Mouse (Mus musculus): ENCODE measurements around the gene Olfr1160. TPM values are rescaled to one million over a fixed set of nuclear protein-coding genes. Genes with fewer than 3 reads are reported as not detected.

The Olfr1160 gene
- polyA plus RNA-seq, 1 experiment from 2014 or later, result not detected

DNA sequence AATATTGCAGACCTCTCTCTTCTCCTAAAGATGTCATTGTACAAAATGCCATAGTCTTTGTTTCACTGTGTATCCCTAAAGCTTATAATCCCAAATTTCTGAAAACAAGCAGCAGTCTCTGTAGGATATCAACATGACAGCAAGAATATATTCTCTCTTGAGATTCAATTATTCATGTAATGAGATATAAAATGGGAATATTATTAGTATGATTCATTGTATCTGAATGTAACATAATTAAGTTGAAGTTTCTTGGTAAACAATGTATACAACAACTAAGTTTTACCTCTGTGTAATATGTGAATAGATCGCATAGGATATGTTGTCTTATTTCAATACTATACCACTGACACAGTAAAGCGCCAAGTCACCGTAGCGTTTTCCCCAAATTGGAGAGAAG, 39.9 kb downstream of the Olfr1160 start, which contains the start of gene Olfr1157:
Gene Olfr1157 (minus strand): TSS at position 101 of the 400 bp plus-strand sequence.
- Histone ChIP-seq H3K27me3 (replicated peaks; ENCODE audit: insufficient read depth, low read length) (no peaks in the 10 kb centered on the region), H3K9ac (replicated peaks; ENCODE audit: low read depth) (no peak within 1 kb of the TSS), H3K27ac (ENCODE audit: low read length) (no peak within 1 kb of the TSS), H3K4me1 (ENCODE audit: insufficient read depth, low read depth, low read length) (no peaks in the 10 kb centered on the region), H3K9me3 (ENCODE audit: low read length) (no peaks in the 10 kb centered on the region), H3K4me2 (replicated peaks; ENCODE audit: low read depth, low read length) (no peak within 1 kb of the TSS), H3K36me3 (ENCODE audit: insufficient read depth, low read length) (no peaks in the 10 kb centered on the region), H3K4me3 (ENCODE audit: low read depth, low read length) (no peak within 1 kb of the TSS)
- TF ChIP-seq EP300 (IDR thresholded peaks at IDR 0.05), result no peak
- no peak for TF ChIP-seq CTCF (IDR thresholded peaks at IDR 0.05)
- DNase-seq (ENCODE audit: low spot score) (no peak), ATAC-seq (no peak)
- WGBS, result 94% methylated on average over 4 of the region's 4 CpGs

DNA sequence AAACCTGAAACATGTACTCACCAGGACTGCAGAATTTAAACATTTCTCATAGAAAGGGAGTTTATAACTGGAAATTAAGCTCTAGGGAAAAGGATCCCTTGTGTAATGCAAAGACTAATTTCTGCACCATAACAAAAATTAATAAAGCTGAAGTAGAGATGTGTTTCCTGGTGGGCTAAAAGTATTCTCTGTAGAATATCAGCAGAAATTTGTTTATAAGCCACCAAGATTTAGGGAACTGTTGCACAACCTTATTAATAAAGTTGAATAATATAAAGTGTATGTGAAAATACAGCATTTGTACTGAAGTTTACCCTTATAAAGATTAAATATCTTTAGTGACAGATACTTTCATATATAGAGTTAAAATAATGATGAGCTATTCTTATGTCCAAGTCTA, 55.1 kb downstream of the Olfr1160 start, which contains the start of gene Olfr1156:
Gene Olfr1156 (minus strand): TSS at position 101 of the 400 bp plus-strand sequence.
- TF ChIP-seq CTCF (IDR thresholded peaks at IDR 0.05), result no peak
- TF ChIP-seq EP300 (IDR thresholded peaks at IDR 0.05), result no peak
- ATAC-seq, result no peak
- Histone ChIP-seq H3K27ac (ENCODE audit: low read length) (no peak within 1 kb of the TSS), H3K9me3 (ENCODE audit: low read length) (no peaks in the 10 kb centered on the region), H3K9ac (replicated peaks; ENCODE audit: low read depth) (no peak within 1 kb of the TSS), H3K4me2 (replicated peaks; ENCODE audit: low read depth, low read length) (no peak within 1 kb of the TSS), H3K27me3 (replicated peaks; ENCODE audit: insufficient read depth, low read length) (no peaks in the 10 kb centered on the region), H3K4me3 (ENCODE audit: low read depth, low read length) (no peak within 1 kb of the TSS), H3K4me1 (ENCODE audit: insufficient read depth, low read depth, low read length) (no peaks in the 10 kb centered on the region), H3K36me3 (ENCODE audit: insufficient read depth, low read length) (no peaks in the 10 kb centered on the region)
- no peak for DNase-seq (ENCODE audit: low spot score)

Other genes starting within 250 kb of the Olfr1160 start
- not detected in 2 replicates for gene Olfr152, start 228.8 kb downstream of the Olfr1160 start, polyA plus RNA-seq (2015; fragmentation: Nextera tagmentation; extraction: Ambion mirVana)
- not detected in 2 replicates for gene Olfr1143, start 207.7 kb downstream of the Olfr1160 start, polyA plus RNA-seq (2015; fragmentation: Nextera tagmentation; extraction: Ambion mirVana)
- not detected in 2 replicates for gene Olfr1145, start 198.4 kb downstream of the Olfr1160 start, polyA plus RNA-seq (2015; fragmentation: Nextera tagmentation; extraction: Ambion mirVana)
- gene Olfr1148, start 177.7 kb downstream of the Olfr1160 start, polyA plus RNA-seq (2015; fragmentation: Nextera tagmentation; extraction: Ambion mirVana), result not detected in 2 replicates
- gene Olfr1150-ps1, start 164.3 kb downstream of the Olfr1160 start, polyA plus RNA-seq (2015; fragmentation: Nextera tagmentation; extraction: Ambion mirVana), result not detected in 2 replicates
- gene Olfr1151, start 152.4 kb downstream of the Olfr1160 start, polyA plus RNA-seq (2015; fragmentation: Nextera tagmentation; extraction: Ambion mirVana), result not detected in 2 replicates
- not detected in 2 replicates for gene Olfr1152, start 141.8 kb downstream of the Olfr1160 start, polyA plus RNA-seq (2015; fragmentation: Nextera tagmentation; extraction: Ambion mirVana)
- not detected in 2 replicates for gene Olfr1153, start 113.3 kb downstream of the Olfr1160 start, polyA plus RNA-seq (2015; fragmentation: Nextera tagmentation; extraction: Ambion mirVana)
- not detected in 2 replicates for gene Olfr1154, start 103.1 kb downstream of the Olfr1160 start, polyA plus RNA-seq (2015; fragmentation: Nextera tagmentation; extraction: Ambion mirVana)
- not detected in 2 replicates for gene Olfr1155, start 63.1 kb downstream of the Olfr1160 start, polyA plus RNA-seq (2015; fragmentation: Nextera tagmentation; extraction: Ambion mirVana)
- not detected in 2 replicates for gene Olfr1156, start 55.2 kb downstream of the Olfr1160 start, polyA plus RNA-seq (2015; fragmentation: Nextera tagmentation; extraction: Ambion mirVana)
- gene Olfr1157, start 40.0 kb downstream of the Olfr1160 start, polyA plus RNA-seq (2015; fragmentation: Nextera tagmentation; extraction: Ambion mirVana), result not detected in 2 replicates
- gene Olfr74, start 33.6 kb downstream of the Olfr1160 start, polyA plus RNA-seq (2015; fragmentation: Nextera tagmentation; extraction: Ambion mirVana), result not detected in 2 replicates
- not detected in 2 replicates for gene Olfr1158, start 18.2 kb downstream of the Olfr1160 start, polyA plus RNA-seq (2015; fragmentation: Nextera tagmentation; extraction: Ambion mirVana)
- gene Olfr1161, start 14.5 kb upstream of the Olfr1160 start, polyA plus RNA-seq (2015; fragmentation: Nextera tagmentation; extraction: Ambion mirVana), result not detected in 2 replicates
- gene Olfr73, start 29.4 kb upstream of the Olfr1160 start, polyA plus RNA-seq (2015; fragmentation: Nextera tagmentation; extraction: Ambion mirVana), result not detected in 2 replicates
- gene Olfr1162, start 42.9 kb upstream of the Olfr1160 start, polyA plus RNA-seq (2015; fragmentation: Nextera tagmentation; extraction: Ambion mirVana), result not detected in 2 replicates
- not detected in 2 replicates for gene Olfr1163, start 63.6 kb upstream of the Olfr1160 start, polyA plus RNA-seq (2015; fragmentation: Nextera tagmentation; extraction: Ambion mirVana)
- not detected in 2 replicates for gene Olfr1164, start 85.7 kb upstream of the Olfr1160 start, polyA plus RNA-seq (2015; fragmentation: Nextera tagmentation; extraction: Ambion mirVana)
- not detected in 2 replicates for gene Olfr1166, start 120.0 kb upstream of the Olfr1160 start, polyA plus RNA-seq (2015; fragmentation: Nextera tagmentation; extraction: Ambion mirVana)
- not detected in 2 replicates for gene Olfr1167, start 146.9 kb upstream of the Olfr1160 start, polyA plus RNA-seq (2015; fragmentation: Nextera tagmentation; extraction: Ambion mirVana)
- not detected in 2 replicates for gene Olfr1168, start 173.6 kb upstream of the Olfr1160 start, polyA plus RNA-seq (2015; fragmentation: Nextera tagmentation; extraction: Ambion mirVana)
- not detected in 2 replicates for gene Olfr1170, start 220.1 kb upstream of the Olfr1160 start, polyA plus RNA-seq (2015; fragmentation: Nextera tagmentation; extraction: Ambion mirVana)